Mouse (Mus musculus): Measurements from ENCODE around the gene Col5a1.

Gene Col5a1

GRCm38 (mm10) chr2:28086112-28086511 is 199.9 kb downstream of the Col5a1 start:
- DNase-seq (ENCODE audit: low read depth, low spot score): peak; percentile 5

- no peak for DNase-seq (ENCODE audit: low read depth, low spot score)
Measured at GRCm38 (mm10) chr2:28089095-28089494, 202.9 kb downstream of the Col5a1 start.
